ENCODE assay signal across 9 mouse cellular contexts in the genomic region with DNA sequence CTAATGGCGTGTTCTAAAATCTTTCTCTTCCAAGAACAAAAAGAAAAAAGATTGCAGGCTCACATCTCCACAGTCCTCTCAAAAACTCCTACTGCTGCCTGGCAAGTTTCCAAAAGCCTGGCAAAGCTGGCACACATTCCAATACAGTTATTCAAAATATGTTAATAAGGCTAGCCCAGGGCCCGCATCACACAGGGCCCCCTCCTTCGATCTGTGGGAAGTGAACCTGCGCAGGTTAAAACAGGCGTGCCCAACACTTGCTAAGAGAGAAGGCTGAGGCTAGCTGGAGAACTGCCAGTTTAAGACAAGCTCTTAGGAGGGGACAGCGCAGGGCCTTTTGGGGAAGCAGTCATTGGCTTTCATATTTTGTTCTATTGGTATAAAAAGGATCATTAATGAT. TPM values are rescaled to one million over a fixed set of nuclear protein-coding genes. Genes with fewer than 3 reads are reported as not detected.
DNase-seq lines count a peak whose midpoint lies in the region; ATAC-seq and TF ChIP-seq lines count a peak whose summit lies in the region.
"Had no signal": no experiment of that assay in that cellular context is flagged by ENCODE, and none has a peak within 500 bp of the region (broad histone marks: within the 10 kb centered on the region; RNA-seq: fewer than 3 reads in every experiment).

No protein-coding gene starts in this region.

- TF ChIP-seq POLR2A in cerebellum, adult 2 months (IDR thresholded peaks at IDR 0.05; ENCODE audit: borderline replicate concordance, insufficient read depth, low read length) = no peak

- 51% methylated on average over 6 of the region's 6 CpGs for WGBS in cerebellum, adult 2 months

- no peaks in the 10 kb centered on the region for H3K27me3 ChIP-seq in cerebellum, adult 2 months (ENCODE audit: control insufficient read depth, insufficient read depth, low read length)
- H3K27me3 ChIP-seq: liver, embryonic 15.5 days had no signal

- no peak for ATAC-seq in cerebellum, adult (ENCODE audit: insufficient number of reproducible peaks, low FRiP score, low TSS enrichment)

- H3K4me3 ChIP-seq in cerebellum, adult 2 months (replicated peaks; ENCODE audit: insufficient read depth, low read depth, low read length) = no peak overlapping the region
- H3K4me3 ChIP-seq: liver, embryonic 15.5 days had no signal

- peaks cover 5% of the 10 kb centered on the region for H3K4me1 ChIP-seq in cerebellum, adult 2 months (ENCODE audit: control insufficient read depth, insufficient read depth, low read length)

- H3K27ac ChIP-seq in cerebellum, adult 2 months (ENCODE audit: insufficient read depth, low read length) = no peak overlapping the region
- H3K27ac ChIP-seq: liver, embryonic 15.5 days had no signal

- no peak for TF ChIP-seq CTCF in cerebellum, adult 2 months (IDR thresholded peaks at IDR 0.05; ENCODE audit: borderline replicate concordance, insufficient read depth, low read depth, low read length)

- peak; percentile 43 to 44 for DNase-seq in cerebellum, adult 2 months
- peak; percentile 66 for DNase-seq in testis, postnatal 10 days (ENCODE audit: low spot score)
- no peak for DNase-seq in testis, postnatal 14 days (ENCODE audit: low spot score)
- peak; percentile 80 for DNase-seq in kidney, postnatal 10 days
- DNase-seq in lung, postnatal 14 days = peak; percentile 59
- DNase-seq in spleen, postnatal 14 days (ENCODE audit: low spot score in 2 of 2) = no peak
- no peak for DNase-seq in thymus, postnatal 10 days (ENCODE audit: low spot score in 2 of 2)

RNA-seq across cellular contexts. Expression of a gene that starts 23.7 kb away (rescaled TPM):
- 29.9 and 34.0 TPM in 2 replicates for polyA plus RNA-seq in cerebellum, adult 2 months (2012; rRNA removed)

Comparison
In these comparisons a context has a peak if more than half of its experiments do, and no peak if none do; other contexts are left out.
1. DNase-seq: peak in cerebellum, adult 2 months (2 of 2), testis, postnatal 10 days (single experiment), kidney, postnatal 10 days (single experiment) and lung, postnatal 14 days (single experiment); none in testis, postnatal 14 days (single experiment), spleen, postnatal 14 days (0 of 2) and thymus, postnatal 10 days (0 of 2).